Mouse (Mus musculus) embryonic facial prominence, embryonic 14.5 days (tissue): ENCODE data around the gene Haus6. TPM values are rescaled to one million over a fixed set of nuclear protein-coding genes. Genes with fewer than 3 reads are reported as not detected.

ENCODE experiments used
- ATAC-seq: fragments of 200-750 bp; cut with Nextera tagmentation; 2 replicates; pipeline ENCODE4 v1.8.0; 2017; ENCODE audit warnings: low read depth, moderate number of reproducible peaks, moderate TSS enrichment
- DNase-seq: peaks from one replicate; pipeline ENCODE4 v3.0.0-alpha.2; 2015; ENCODE audit warnings: low spot score
- H3K27ac ChIP-seq: fragments of 300-500 bp; sonication (generic); replicated peaks from 2 replicates; pipeline ENCODE4 v1.5.1; 2014; ENCODE audit warnings: low read depth, mild to moderate bottlenecking, low read length, moderate library complexity
- H3K27me3 ChIP-seq: fragments of 300-500 bp; sonication (generic); replicated peaks from 2 replicates; pipeline ENCODE4 v1.6.1; 2014; ENCODE audit warnings: low read length; ENCODE audit not compliant: control insufficient read depth, insufficient read depth
- H3K36me3 ChIP-seq: fragments of 300-500 bp; sonication (generic); 2 replicates; pipeline ENCODE4 v1.6.1; 2014; ENCODE audit warnings: low read length, mixed read lengths; ENCODE audit not compliant: control insufficient read depth, insufficient read depth
- H3K4me1 ChIP-seq: fragments of 300-500 bp; sonication (generic); 2 replicates; pipeline ENCODE4 v1.6.1; 2014; ENCODE audit warnings: antibody characterized with exemption, low read length; ENCODE audit not compliant: control insufficient read depth, insufficient read depth
- H3K4me2 ChIP-seq: fragments of 300-500 bp; sonication (generic); 2 replicates; pipeline ENCODE4 v1.6.1; 2014; ENCODE audit warnings: low read depth, mild to moderate bottlenecking, low read length, moderate library complexity, mixed read lengths
- H3K4me3 ChIP-seq: fragments of 300-500 bp; sonication (generic); 2 replicates; pipeline ENCODE4 v1.5.1; 2014; ENCODE audit warnings: low read depth, mild to moderate bottlenecking, low read length
- H3K9ac ChIP-seq: fragments of 300-500 bp; sonication (generic); 2 replicates; pipeline ENCODE4 v1.6.1; 2014; ENCODE audit warnings: low read depth, mild to moderate bottlenecking, low read length, moderate library complexity, mixed read lengths
- H3K9me3 ChIP-seq: fragments of 300-500 bp; sonication (generic); 2 replicates; pipeline ENCODE4 v1.6.1; 2016; ENCODE audit warnings: low read length; ENCODE audit not compliant: control insufficient read depth
- WGBS: fragments of 180-500 bp; shearing (Covaris S2); extraction: QIAGEN DNeasy Blood & Tissue Kit; methylation state at CpG from one replicate; pipeline ENCODE4 v1.1.7; 2014; 5-methylcytosine and 5-hydroxymethylcytosine counted together
- polyA plus RNA-seq: library from polyadenylated mRNA; unstranded; fragments of >200 nt; fragmentation: Nextera tagmentation; extraction: Ambion mirVana; gene quantifications from 2 replicates; pipeline ENCODE4 v1.2.1, GENCODE M21; 2014

Haus6 gene
- polyA plus RNA-seq, 1 experiment from 2014 or later = 12.2 TPM

GRCm38 (mm10) chr4:86588236-86588635 is 23.6 kb downstream of the Haus6 start:
- WGBS = 80% methylated on average over 3 of the region's 3 CpGs
- Histone ChIP-seq H3K4me3 (no peak overlapping the region), H3K4me1 (no peaks in the 10 kb centered on the region), H3K9me3 (no peaks in the 10 kb centered on the region), H3K27ac (no peak overlapping the region), H3K4me2 (no peak overlapping the region), H3K27me3 (no peaks in the 10 kb centered on the region), H3K9ac (no peak overlapping the region), H3K36me3 (peaks cover 72% of the 10 kb centered on the region)
- no peak for ATAC-seq
- no peak for DNase-seq

GRCm38 (mm10) chr4:86580591-86580990 is 31.3 kb downstream of the Haus6 start:
- Histone ChIP-seq H3K4me2 (no peak overlapping the region), H3K36me3 (peaks cover 59% of the 10 kb centered on the region), H3K9me3 (no peaks in the 10 kb centered on the region), H3K27me3 (no peaks in the 10 kb centered on the region), H3K27ac (no peak overlapping the region), H3K4me1 (peaks cover 15% of the 10 kb centered on the region; the same call in 1 of the 2 replicates), H3K4me3 (no peak overlapping the region), H3K9ac (no peak overlapping the region)
- ATAC-seq (no peak), DNase-seq (no peak)
- 86% methylated on average over 3 of the region's 3 CpGs for WGBS

GRCm38 (mm10) chr4:86580056-86580455 is 31.8 kb downstream of the Haus6 start:
- Histone ChIP-seq H3K9ac (no peak overlapping the region), H3K4me3 (no peak overlapping the region), H3K9me3 (no peaks in the 10 kb centered on the region), H3K36me3 (peaks cover 54% of the 10 kb centered on the region), H3K4me1 (peaks cover 15% of the 10 kb centered on the region; the same call in 1 of the 2 replicates), H3K27ac (no peak overlapping the region), H3K27me3 (no peaks in the 10 kb centered on the region), H3K4me2 (no peak overlapping the region)
- WGBS = 59% methylated on average over 4 of the region's 4 CpGs
- no peak for ATAC-seq
- DNase-seq = no peak

- Histone ChIP-seq H3K27ac (peak overlapping the region; percentile 95; the same call in 1 of the 2 replicates), H3K27me3 (no peaks in the 10 kb centered on the region), H3K4me2 (peak overlapping the region; percentile 84), H3K4me3 (peak overlapping the region; percentile 98), H3K9me3 (no peaks in the 10 kb centered on the region), H3K4me1 (peaks cover 15% of the 10 kb centered on the region; the same call in 1 of the 2 replicates), H3K9ac (peak overlapping the region; percentile 96), H3K36me3 (peaks cover 26% of the 10 kb centered on the region; the same call in 1 of the 2 replicates)
- ATAC-seq (no peak), DNase-seq (no peak)
- 8% methylated on average over 11 of the region's 11 CpGs for WGBS
Observed at GRCm38 (mm10) chr4:86576630-86577225, 35.1 kb downstream of the Haus6 start.

- 0% methylated on average over 20 of the region's 20 CpGs for WGBS
- Histone ChIP-seq H3K4me2 (peak overlapping the region; percentile 84), H3K36me3 (peaks cover 26% of the 10 kb centered on the region; the same call in 1 of the 2 replicates), H3K4me3 (peak overlapping the region; percentile 98), H3K9me3 (no peaks in the 10 kb centered on the region), H3K27me3 (no peaks in the 10 kb centered on the region), H3K4me1 (peaks cover 15% of the 10 kb centered on the region; the same call in 1 of the 2 replicates), H3K27ac (peak overlapping the region; percentile 95), H3K9ac (peak overlapping the region; percentile 96)
- DNase-seq (peak; percentile 34), ATAC-seq (no peak)
Observed at GRCm38 (mm10) chr4:86576120-86576541, 35.7 kb downstream of the Haus6 start.

- Histone ChIP-seq H3K27ac (peak within 1 kb of the TSS; percentile 95), H3K27me3 (no peaks in the 10 kb centered on the region), H3K4me3 (peak within 1 kb of the TSS; percentile 98), H3K9ac (peak within 1 kb of the TSS; percentile 96), H3K9me3 (no peaks in the 10 kb centered on the region), H3K4me2 (peak within 1 kb of the TSS; percentile 84), H3K36me3 (peaks cover 23% of the 10 kb centered on the region; the same call in 1 of the 2 replicates), H3K4me1 (peaks cover 15% of the 10 kb centered on the region; the same call in 1 of the 2 replicates)
- under 1% methylated on average over 53 of the region's 53 CpGs for WGBS
- peak; percentile 98 for ATAC-seq
- DNase-seq = peak; percentile 97
Observed at GRCm38 (mm10) chr4:86575283-86575983, 36.4 kb downstream of the Haus6 start, which contains the start of gene Rraga. Rraga (plus strand) TSS chr4:86575668.

GRCm38 (mm10) chr4:86574939-86575282 is 36.9 kb downstream of the Haus6 start:
- DNase-seq (no peak), ATAC-seq (peak; percentile 15)
- no peaks in the 10 kb centered on the region for H3K27me3 ChIP-seq
- no peaks in the 10 kb centered on the region for H3K9me3 ChIP-seq
- 15% methylated on average over 6 of the region's 6 CpGs for WGBS
- peak overlapping the region; percentile 84 for H3K4me2 ChIP-seq
- H3K27ac ChIP-seq = peak overlapping the region; percentile 95
- peaks cover 19% of the 10 kb centered on the region; the same call in 1 of the 2 replicates for H3K36me3 ChIP-seq
- H3K4me3 ChIP-seq = peak overlapping the region; percentile 98
- peaks cover 15% of the 10 kb centered on the region; the same call in 1 of the 2 replicates for H3K4me1 ChIP-seq
- H3K9ac ChIP-seq = peak overlapping the region; percentile 96

GRCm38 (mm10) chr4:86561061-86561460 is 50.8 kb downstream of the Haus6 start:
- Histone ChIP-seq H3K9ac (no peak overlapping the region), H3K27ac (no peak overlapping the region), H3K4me3 (no peak overlapping the region), H3K4me2 (no peak overlapping the region), H3K27me3 (no peaks in the 10 kb centered on the region), H3K4me1 (no peaks in the 10 kb centered on the region), H3K36me3 (no peaks in the 10 kb centered on the region), H3K9me3 (no peaks in the 10 kb centered on the region)
- DNase-seq (no peak), ATAC-seq (no peak)
- 95% methylated on average over 3 of the region's 3 CpGs for WGBS
